Mouse (Mus musculus) MEL (cell line): ENCODE data around the gene Adamtsl1.

Experiments
- CHD2 ChIP-seq: IDR thresholded peaks from 2 replicates; pipeline ENCODE4 v1.6.1; 2011; ENCODE audit warnings: low read length, improper control_type of control experiment
- KAT2A ChIP-seq: conservative IDR thresholded peaks from 2 replicates; pipeline ENCODE4 v1.6.1; 2012; ENCODE audit warnings: low read depth, low read length, improper control_type of control experiment, inconsistent platforms
- SMC3 ChIP-seq: IDR thresholded peaks from 2 replicates; pipeline ENCODE4 v1.6.1; 2011; ENCODE audit warnings: low read depth, low read length, improper control_type of control experiment
- TAL1 ChIP-seq: IDR thresholded peaks from 2 replicates; pipeline ENCODE4 v1.6.1; 2012; ENCODE audit warnings: mild to moderate bottlenecking, inconsistent platforms, low read length, moderate library complexity, mixed read lengths
- UBTF ChIP-seq: IDR thresholded peaks from 2 replicates; pipeline ENCODE4 v1.6.1; 2012; ENCODE audit warnings: low read depth, mild to moderate bottlenecking, inconsistent platforms, low read length, improper control_type of control experiment, moderate library complexity, borderline replicate concordance; ENCODE audit not compliant: insufficient read depth

- TF ChIP-seq CHD2 (no peak), TAL1 (no peak), SMC3 (no peak), UBTF (no peak), KAT2A (no peak)
Observed at GRCm38 (mm10) chr4:86314442-86314841, 800.5 kb downstream of the Adamtsl1 start.
